Mouse (Mus musculus) CH12.LX (cell line): ENCODE results near the gene Pmf1.

Experiments used
- CTCF ChIP-seq, 2 experiments: IDR thresholded peaks in 1 of 2; conservative IDR thresholded peaks in 1 of 2; 2 replicates each; pipeline ENCODE4 v1.5.1; 2011 to 2012; ENCODE audit warnings: low read depth in 2 of 2, low read length in 2 of 2, improper control_type of control experiment in 1 of 2, inconsistent platforms in 1 of 2, mild to moderate bottlenecking in 1 of 2, moderate library complexity in 1 of 2
- HCFC1 ChIP-seq: IDR thresholded peaks from 2 replicates; pipeline ENCODE4 v1.6.1; 2012; ENCODE audit warnings: low read depth, mild to moderate bottlenecking, inconsistent platforms, low read length, improper control_type of control experiment
- MAX ChIP-seq: IDR thresholded peaks from 2 replicates; pipeline ENCODE4 v1.6.1; 2011; ENCODE audit warnings: low read length, improper control_type of control experiment
- MXI1 ChIP-seq: IDR thresholded peaks from 2 replicates; pipeline ENCODE4 v1.6.1; 2011; ENCODE audit warnings: mild to moderate bottlenecking, low read depth, low read length, improper control_type of control experiment
- POLR2A ChIP-seq: IDR thresholded peaks from 2 replicates; pipeline ENCODE4 v1.6.1; 2011; ENCODE audit warnings: low read depth, mild to moderate bottlenecking, improper control_type of control experiment, low read length
- POLR2AphosphoS2 ChIP-seq: IDR thresholded peaks from 2 replicates; pipeline ENCODE4 v1.6.1; 2011; ENCODE audit warnings: low read depth, low read length, improper control_type of control experiment
- UBTF ChIP-seq: IDR thresholded peaks from 2 replicates; pipeline ENCODE4 v1.6.1; 2012; ENCODE audit warnings: low read depth, mild to moderate bottlenecking, inconsistent platforms, low read length, improper control_type of control experiment, moderate library complexity
- ZC3H11A ChIP-seq: IDR thresholded peaks from 2 replicates; pipeline ENCODE4 v1.6.1; 2012; ENCODE audit warnings: low read depth, mild to moderate bottlenecking, inconsistent platforms, low read length, improper control_type of control experiment

DNA sequence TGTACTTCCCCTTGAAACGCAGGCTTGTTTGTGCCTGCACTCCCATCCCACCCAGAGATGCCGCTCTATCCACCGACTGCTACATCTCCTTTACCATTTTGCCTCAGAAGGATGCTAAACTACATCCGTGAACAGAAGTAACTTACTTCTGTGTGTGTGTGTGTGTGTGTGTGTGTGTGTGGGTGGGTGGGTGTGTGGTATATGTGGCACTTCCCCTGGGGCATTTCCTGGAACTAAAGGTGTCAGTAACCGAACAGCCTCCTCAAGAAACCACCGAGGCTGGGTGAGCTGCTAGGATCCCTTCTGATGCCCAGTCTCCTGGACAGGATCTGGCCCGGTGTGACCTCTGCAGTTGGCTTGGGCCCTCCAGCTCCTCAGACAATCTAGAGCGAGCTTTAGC is 43.9 kb upstream of the Pmf1 start:
- TF ChIP-seq UBTF: no peak
- no peak for TF ChIP-seq POLR2A
- TF ChIP-seq MXI1: no peak
- no peak for TF ChIP-seq HCFC1
- no peak for TF ChIP-seq POLR2AphosphoS2
- no peak for TF ChIP-seq CTCF (conservative IDR thresholded peaks at IDR 0.05 in 1 of 2, IDR thresholded peaks at IDR 0.05 in 1 of 2; ENCODE audit: low read depth in 2 of 2, low read length in 2 of 2)
- no peak for TF ChIP-seq ZC3H11A
- no peak for TF ChIP-seq MAX
